Mouse (Mus musculus): ENCODE data around the gene Pkig.

DNA sequence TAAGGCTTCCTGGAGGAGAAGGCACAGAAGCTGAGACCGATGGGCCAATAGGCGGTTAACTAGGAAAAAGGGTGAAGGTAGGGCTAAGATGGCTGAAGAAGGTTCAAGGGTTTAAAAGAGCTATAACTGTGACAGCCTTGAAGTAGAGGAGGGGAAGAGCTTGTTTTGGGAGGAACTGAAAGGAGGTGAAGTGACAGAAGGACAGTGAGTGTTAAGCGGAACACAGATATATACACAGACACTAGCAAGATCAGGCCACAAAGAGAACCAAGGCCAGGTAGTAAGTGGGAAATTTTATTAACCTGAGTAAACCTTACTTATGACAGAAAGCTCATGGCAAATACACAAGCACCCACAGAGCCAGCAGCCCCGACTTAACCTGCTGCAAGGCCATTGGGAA lies 18.1 kb downstream of the Pkig start:
- TF ChIP-seq POLR2A (IDR thresholded peaks at IDR 0.05; ENCODE audit: insufficient read depth, low read depth, low read length): no peak
- no peak for TF ChIP-seq CTCF (IDR thresholded peaks at IDR 0.05; ENCODE audit: insufficient read depth, low read depth, low read length)

All from olfactory bulb, adult 2 months (tissue).